Comparison of ENCODE assay signal across 7 mouse cellular contexts in the genomic region with DNA sequence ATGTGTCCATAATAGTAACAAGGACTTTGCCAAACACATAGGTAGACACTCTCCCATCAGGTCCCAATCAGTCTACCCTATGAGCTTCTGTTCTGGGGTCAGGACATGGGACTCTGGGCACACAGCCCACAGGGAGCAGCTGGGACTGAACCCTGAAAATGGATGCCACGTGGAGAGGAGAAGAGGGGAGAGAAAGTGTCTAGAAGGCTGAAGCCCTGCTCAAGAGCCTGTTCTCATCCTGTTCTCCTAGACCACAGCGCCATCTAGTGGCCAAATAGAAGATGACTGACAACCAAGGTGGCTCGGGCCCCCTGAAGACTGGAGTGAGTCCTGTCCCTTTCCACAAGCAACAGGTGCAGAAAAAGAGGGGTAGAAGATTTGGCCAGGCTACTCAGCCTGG.
DNase-seq lines count a peak whose midpoint lies in the region; ATAC-seq and TF ChIP-seq lines count a peak whose summit lies in the region.

No protein-coding gene starts in this region.

- no peak overlapping the region for H3K27ac ChIP-seq in cerebellum, adult 2 months (ENCODE audit: insufficient read depth, low read length)
- H3K27ac ChIP-seq in forebrain, postnatal 0 days (ENCODE audit: low read depth, low read length), result no peak overlapping the region
- no peak overlapping the region for H3K27ac ChIP-seq in hindbrain, postnatal 0 days

- H3K36me3 ChIP-seq in forebrain, postnatal 0 days (ENCODE audit: insufficient read depth), result no peaks in the 10 kb centered on the region
- H3K36me3 ChIP-seq in hindbrain, postnatal 0 days (ENCODE audit: insufficient read depth, low read length), result no peaks in the 10 kb centered on the region

- no peak overlapping the region for H3K9ac ChIP-seq in forebrain, postnatal 0 days
- no peak overlapping the region for H3K9ac ChIP-seq in hindbrain, postnatal 0 days (replicated peaks; ENCODE audit: low read length)

- no peaks in the 10 kb centered on the region for H3K27me3 ChIP-seq in cerebellum, adult 2 months (ENCODE audit: control insufficient read depth, insufficient read depth, low read length)
- no peaks in the 10 kb centered on the region for H3K27me3 ChIP-seq in forebrain, postnatal 0 days (ENCODE audit: insufficient read depth, low read length)
- no peaks in the 10 kb centered on the region for H3K27me3 ChIP-seq in hindbrain, postnatal 0 days (ENCODE audit: insufficient read depth, low read length)

- DNase-seq in WW6 (ENCODE audit: low read depth, low spot score), result peak; percentile 28
- peak; percentile 54 to 72 for DNase-seq in cerebellum, adult 2 months
- DNase-seq in forebrain, postnatal 0 days, result peak; percentile 92
- peak; percentile 89 for DNase-seq in hindbrain, postnatal 0 days (ENCODE audit: low spot score)
- peak; percentile 65 to 80 for DNase-seq in left cerebral cortex, adult 18-20 months (ENCODE audit: low spot score in 2 of 2)
- peak; percentile 79 for DNase-seq in mesoderm, embryonic 11.5 days (ENCODE audit: low read depth, low spot score)
- peak; percentile 67 for DNase-seq in skeletal muscle tissue, adult 2 months (ENCODE audit: low read depth, low spot score)

- no peak for TF ChIP-seq POLR2A in cerebellum, adult 2 months (IDR thresholded peaks at IDR 0.05; ENCODE audit: borderline replicate concordance, insufficient read depth, low read length)

- WGBS in cerebellum, adult 2 months, result 4% methylated on average over 3 of the region's 3 CpGs
- 3% methylated on average over 3 of the region's 3 CpGs for WGBS in forebrain, postnatal 0 days
- WGBS in hindbrain, postnatal 0 days, result 2% methylated on average over 3 of the region's 3 CpGs

- H3K4me1 ChIP-seq in cerebellum, adult 2 months (ENCODE audit: control insufficient read depth, insufficient read depth, low read length), result no peaks in the 10 kb centered on the region
- no peaks in the 10 kb centered on the region for H3K4me1 ChIP-seq in forebrain, postnatal 0 days (ENCODE audit: insufficient read depth)
- peaks cover under 1% of the 10 kb centered on the region; the same call in 1 of the 2 replicates for H3K4me1 ChIP-seq in hindbrain, postnatal 0 days (ENCODE audit: insufficient read depth, low read length)

- H3K4me3 ChIP-seq in cerebellum, adult 2 months (replicated peaks; ENCODE audit: insufficient read depth, low read depth, low read length), result no peak overlapping the region
- H3K4me3 ChIP-seq in forebrain, postnatal 0 days (ENCODE audit: low read depth, low read length), result no peak overlapping the region
- no peak overlapping the region for H3K4me3 ChIP-seq in hindbrain, postnatal 0 days (ENCODE audit: low read length)

- peak; percentile 91 for TF ChIP-seq CTCF in cerebellum, adult 2 months (IDR thresholded peaks at IDR 0.05; ENCODE audit: borderline replicate concordance, insufficient read depth, low read depth, low read length)
- peak; percentile 96 for TF ChIP-seq CTCF in forebrain, postnatal 0 days (IDR thresholded peaks at IDR 0.05; ENCODE audit: low read depth)
- TF ChIP-seq CTCF in hindbrain, postnatal 0 days (IDR thresholded peaks at IDR 0.05; ENCODE audit: low read depth), result peak; percentile 94

- peak; percentile 77 for ATAC-seq in forebrain, postnatal 0 days
- ATAC-seq in hindbrain, postnatal 0 days, result peak; percentile 63

- no peaks in the 10 kb centered on the region for H3K9me3 ChIP-seq in forebrain, postnatal 0 days (ENCODE audit: low read length)
- no peaks in the 10 kb centered on the region for H3K9me3 ChIP-seq in hindbrain, postnatal 0 days (ENCODE audit: low read length)

- H3K4me2 ChIP-seq in forebrain, postnatal 0 days (ENCODE audit: low read depth), result no peak overlapping the region
- H3K4me2 ChIP-seq in hindbrain, postnatal 0 days (ENCODE audit: low read depth, low read length), result no peak overlapping the region

Comparison
In these comparisons a context has a peak if more than half of its experiments do, and no peak if none do; other contexts are left out.
1. DNase-seq: peak in every context shown above with its lines; median percentile 92 in forebrain, postnatal 0 days; 89 in hindbrain, postnatal 0 days; 79 in mesoderm, embryonic 11.5 days; 72 in left cerebral cortex, adult 18-20 months; 67 in skeletal muscle tissue, adult 2 months; 63 in cerebellum, adult 2 months; 28 in WW6.